Mouse (Mus musculus) heart, postnatal 0 days (tissue): ENCODE results near the gene Large1.

Experiments used
- CTCF ChIP-seq: IDR thresholded peaks from 2 replicates; pipeline ENCODE4 v1.5.1; 2016; ENCODE audit warnings: antibody characterized with exemption, control low read depth, low read depth
- EP300 ChIP-seq: IDR thresholded peaks from 2 replicates; pipeline ENCODE4 v1.6.1; 2016; ENCODE audit warnings: antibody characterized with exemption, low read depth

DNA sequence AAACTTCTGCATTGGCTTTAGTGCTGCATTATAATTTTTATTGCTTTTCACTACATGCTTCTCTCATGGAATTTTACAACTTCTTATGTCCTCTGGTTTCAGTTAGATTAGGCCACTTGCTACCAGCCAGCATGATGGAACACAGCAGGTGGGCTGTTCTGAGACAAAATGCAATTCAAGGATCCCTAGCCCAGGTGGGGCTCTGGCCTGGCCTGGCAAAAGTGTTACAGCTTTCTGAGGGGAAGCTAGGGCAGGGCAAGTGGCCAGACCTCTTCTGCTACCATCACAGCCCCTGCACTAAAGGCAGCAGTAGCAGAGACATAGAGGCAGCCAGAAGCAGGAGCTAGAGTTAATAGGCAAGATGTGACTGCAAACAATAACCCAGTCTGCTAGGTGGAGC is 506.5 kb downstream of the Large1 start:
- TF ChIP-seq CTCF: no peak
- no peak for TF ChIP-seq EP300
